Mouse (Mus musculus) heart, embryonic 14.5 days (tissue): ENCODE measurements around the gene Rnf216. TPM values are rescaled to one million over a fixed set of nuclear protein-coding genes. Genes with fewer than 3 reads are reported as not detected.

ENCODE experiments used
- ATAC-seq: fragments of 200-750 bp; cut with Nextera tagmentation; 2 replicates; pipeline ENCODE4 v1.8.0; 2017; ENCODE audit warnings: low read depth, moderate TSS enrichment; ENCODE audit not compliant: insufficient number of reproducible peaks, insufficient read depth, low FRiP score
- H3K27ac ChIP-seq, 2 experiments: fragments of 200-500 bp in 1 of 2; fragments of 300-500 bp in 1 of 2; sonication (generic) in 1 of 2; replicated peaks in 1 of 2; 2 replicates each; pipeline ENCODE4 v1.5.1; 2012 to 2014; ENCODE audit warnings: low read depth in 2 of 2, low read length in 2 of 2, control low read depth in 1 of 2, mild to moderate bottlenecking in 1 of 2, mixed read lengths in 1 of 2; ENCODE audit not compliant: control insufficient read depth in 1 of 2, insufficient read depth in 1 of 2
- H3K27me3 ChIP-seq: fragments of 300-500 bp; sonication (generic); 2 replicates; pipeline ENCODE4 v1.6.1; 2014; ENCODE audit warnings: mild to moderate bottlenecking, low read length, control low read depth; ENCODE audit not compliant: control insufficient read depth, insufficient read depth
- H3K36me3 ChIP-seq: fragments of 300-500 bp; sonication (generic); 2 replicates; pipeline ENCODE4 v1.6.1; 2014; ENCODE audit warnings: mild to moderate bottlenecking, control low read depth, low read length, mixed read lengths; ENCODE audit not compliant: control insufficient read depth, insufficient read depth
- H3K4me1 ChIP-seq, 2 experiments: fragments of 200-500 bp in 1 of 2; fragments of 300-500 bp in 1 of 2; sonication (generic) in 1 of 2; 2 replicates each; pipeline ENCODE4 v1.6.1; 2012 to 2014; ENCODE audit warnings: low read length in 2 of 2, control low read depth in 1 of 2, mixed read lengths in 1 of 2; ENCODE audit not compliant: control insufficient read depth in 2 of 2, insufficient read depth in 2 of 2
- H3K4me2 ChIP-seq: fragments of 300-500 bp; sonication (generic); 2 replicates; pipeline ENCODE4 v1.6.1; 2014; ENCODE audit warnings: mild to moderate bottlenecking, low read length
- H3K4me3 ChIP-seq, 2 experiments: fragments of 200-500 bp in 1 of 2; fragments of 300-500 bp in 1 of 2; sonication (generic) in 1 of 2; 2 replicates each; pipeline ENCODE4 v1.5.1; 2012 to 2014; ENCODE audit warnings: low read length in 2 of 2, mild to moderate bottlenecking in 2 of 2, control low read depth in 1 of 2, low read depth in 1 of 2, moderate library complexity in 1 of 2; ENCODE audit not compliant: control insufficient read depth in 1 of 2, insufficient read depth in 1 of 2
- H3K9ac ChIP-seq: fragments of 300-500 bp; sonication (generic); 2 replicates; pipeline ENCODE4 v1.6.1; 2014; ENCODE audit warnings: mild to moderate bottlenecking, low read length
- H3K9me3 ChIP-seq: fragments of 300-500 bp; sonication (generic); 2 replicates; pipeline ENCODE4 v1.6.1; 2016; ENCODE audit warnings: low read length, control low read depth; ENCODE audit not compliant: control insufficient read depth
- WGBS: fragments of 180-500 bp; shearing (Covaris S2); extraction: QIAGEN DNeasy Blood & Tissue Kit; methylation state at CpG from one replicate; pipeline ENCODE4 v1.1.7; 2014; 5-methylcytosine and 5-hydroxymethylcytosine counted together
- polyA plus RNA-seq: library from polyadenylated mRNA; unstranded; fragments of >200 nt; fragmentation: Nextera tagmentation; extraction: Ambion mirVana; gene quantifications from 2 replicates; pipeline ENCODE4 v1.2.1, GENCODE M21; 2014

Gene Rnf216
- polyA plus RNA-seq, 1 experiment from 2014 or later, result 26.5 TPM

GRCm38 (mm10) chr5:142994746-142995145 lies 118.0 kb downstream of the Rnf216 start:
- 90% methylated on average over 2 of the region's 2 CpGs for WGBS
- no peak overlapping the region for H3K27ac ChIP-seq

GRCm38 (mm10) chr5:142989167-142989566 lies 123.6 kb downstream of the Rnf216 start:
- H3K4me1 ChIP-seq, result peaks cover 3 to 5% of the 10 kb centered on the region in 2 experiments; a peak in 3 of 4 replicates
- H3K27ac ChIP-seq, result no peak overlapping the region
- H3K9me3 ChIP-seq, result no peaks in the 10 kb centered on the region
- WGBS, result 77% methylated on average over 3 of the region's 3 CpGs
- no peak overlapping the region for H3K9ac ChIP-seq
- no peak overlapping the region for H3K4me3 ChIP-seq
- H3K4me2 ChIP-seq, result no peak overlapping the region
- H3K27me3 ChIP-seq, result no peaks in the 10 kb centered on the region
- ATAC-seq, result no peak
- peaks cover 43% of the 10 kb centered on the region for H3K36me3 ChIP-seq

More at GRCm38 (mm10) chr5:142994746-142995145, 118.0 kb downstream of the Rnf216 start:
- Histone ChIP-seq H3K36me3 (peaks cover 45% of the 10 kb centered on the region), H3K4me1 (peaks cover 2 to 7% of the 10 kb centered on the region in 2 experiments; a peak in 1 of 4 replicates), H3K4me2 (no peak overlapping the region), H3K9me3 (no peaks in the 10 kb centered on the region), H3K4me3 (no peak overlapping the region), H3K27me3 (no peaks in the 10 kb centered on the region), H3K9ac (no peak overlapping the region)
- ATAC-seq, result no peak

- no peak overlapping the region for H3K27ac ChIP-seq
- no peaks in the 10 kb centered on the region for H3K9me3 ChIP-seq
- H3K4me3 ChIP-seq, result no peak overlapping the region
- peaks cover 37% of the 10 kb centered on the region for H3K36me3 ChIP-seq
- peaks cover 3 to 5% of the 10 kb centered on the region in 2 experiments; a peak in 3 of 4 replicates for H3K4me1 ChIP-seq
- H3K9ac ChIP-seq, result no peak overlapping the region
- 84% methylated on average over 5 of the region's 5 CpGs for WGBS
- ATAC-seq, result no peak
- H3K4me2 ChIP-seq, result no peak overlapping the region
- H3K27me3 ChIP-seq, result no peaks in the 10 kb centered on the region
These were observed 124.3 kb downstream of the Rnf216 start for GRCm38 (mm10) chr5:142988520-142988919.

- H3K4me3 ChIP-seq, result no peak overlapping the region
- 77% methylated on average over 10 of the region's 10 CpGs for WGBS
- no peak overlapping the region for H3K27ac ChIP-seq
- no peak overlapping the region for H3K4me2 ChIP-seq
- H3K9ac ChIP-seq, result no peak overlapping the region
- no peaks in the 10 kb centered on the region for H3K36me3 ChIP-seq
- no peaks in the 10 kb centered on the region for H3K9me3 ChIP-seq
- no peak for ATAC-seq
- no peaks in the 10 kb centered on the region for H3K27me3 ChIP-seq
- H3K4me1 ChIP-seq, result peaks cover 10 to 11% of the 10 kb centered on the region in 2 experiments; a peak in 3 of 4 replicates
These were observed 128.5 kb downstream of the Rnf216 start for GRCm38 (mm10) chr5:142984271-142984670.

GRCm38 (mm10) chr5:142983174-142983573 lies 129.6 kb downstream of the Rnf216 start:
- Histone ChIP-seq H3K4me2 (no peak overlapping the region), H3K36me3 (no peaks in the 10 kb centered on the region), H3K9me3 (no peaks in the 10 kb centered on the region), H3K27me3 (no peaks in the 10 kb centered on the region), H3K4me3 (no peak overlapping the region), H3K9ac (no peak overlapping the region), H3K27ac (no peak overlapping the region), H3K4me1 (peaks cover 7% of the 10 kb centered on the region in 2 experiments; a peak in 1 of 4 replicates)
- ATAC-seq, result no peak
- 34% methylated on average over 8 of the region's 8 CpGs for WGBS

- 49% methylated on average over 16 of the region's 16 CpGs for WGBS
- H3K4me3 ChIP-seq, result no peak overlapping the region
These were observed 130.6 kb downstream of the Rnf216 start for GRCm38 (mm10) chr5:142982046-142982801.

GRCm38 (mm10) chr5:142976516-142976915 lies 136.3 kb downstream of the Rnf216 start:
- Histone ChIP-seq H3K27me3 (no peaks in the 10 kb centered on the region), H3K9ac (no peak overlapping the region), H3K9me3 (no peaks in the 10 kb centered on the region), H3K27ac (0 out of 4 replicates have a peak overlapping the region, but pooled peaks have one; percentile 1 to 34), H3K4me2 (no peak overlapping the region), H3K36me3 (peaks cover 22% of the 10 kb centered on the region), H3K4me1 (peaks cover 13 to 14% of the 10 kb centered on the region in 2 experiments), H3K4me3 (no peak overlapping the region)
- 19% methylated on average over 5 of the region's 5 CpGs for WGBS
- ATAC-seq, result no peak; the same call in 1 of the 2 replicates

More at GRCm38 (mm10) chr5:142982046-142982801, 130.6 kb downstream of the Rnf216 start:
- ATAC-seq, result peak; percentile 70; the same call in 1 of the 2 replicates
- H3K4me1 ChIP-seq, result peaks cover 6 to 7% of the 10 kb centered on the region in 2 experiments; a peak in 1 of 4 replicates
- peak overlapping the region; percentile 57 to 72 for H3K27ac ChIP-seq
- H3K4me2 ChIP-seq, result no peak overlapping the region
- H3K9ac ChIP-seq, result no peak overlapping the region; the same call in 1 of the 2 replicates
- H3K36me3 ChIP-seq, result no peaks in the 10 kb centered on the region
- H3K27me3 ChIP-seq, result no peaks in the 10 kb centered on the region
- H3K9me3 ChIP-seq, result no peaks in the 10 kb centered on the region
